Mouse (Mus musculus) liver, adult 2 months (tissue): ENCODE measurements around the gene Adora2a. TPM values are rescaled to one million over a fixed set of nuclear protein-coding genes. Genes with fewer than 3 reads are reported as not detected.
"Not testable (repeated sequence)": the region's sequence is repeated elsewhere in the genome, so short reads cannot be mapped to it uniquely, and the experiment has no call there.

Source experiments
- DNase-seq: peaks from one replicate; pipeline ENCODE4 v3.0.0-alpha.2; 2011; ENCODE audit warnings: low read depth, low spot score; ENCODE audit errors: extremely low read depth
- H3K27ac ChIP-seq: fragments of 200-500 bp; replicated peaks from 2 replicates; pipeline ENCODE4 v1.5.1; 2012; ENCODE audit warnings: low read depth, mild to moderate bottlenecking, control low read depth, inconsistent platforms, low read length; ENCODE audit not compliant: insufficient read depth
- H3K27me3 ChIP-seq: fragments of 200-500 bp; 2 replicates; pipeline ENCODE4 v1.6.1; 2012; ENCODE audit warnings: mild to moderate bottlenecking, moderate library complexity, low read length, inconsistent platforms; ENCODE audit not compliant: control insufficient read depth, insufficient read depth
- H3K36me3 ChIP-seq: fragments of 200-500 bp; 2 replicates; pipeline ENCODE4 v1.6.1; 2012; ENCODE audit warnings: low read length, inconsistent platforms; ENCODE audit not compliant: control insufficient read depth, insufficient read depth
- H3K4me1 ChIP-seq: fragments of 200-500 bp; 2 replicates; pipeline ENCODE4 v1.6.1; 2011; ENCODE audit warnings: low read length; ENCODE audit not compliant: control insufficient read depth, insufficient read depth
- H3K4me3 ChIP-seq: fragments of 200-500 bp; 2 replicates; pipeline ENCODE4 v1.5.1; 2011; ENCODE audit warnings: low read depth, mild to moderate bottlenecking, control low read depth, low read length, moderate library complexity; ENCODE audit not compliant: insufficient read depth
- H3K79me2 ChIP-seq: fragments of 200-500 bp; 2 replicates; pipeline ENCODE4 v1.6.1; 2012; ENCODE audit warnings: inconsistent platforms, mild to moderate bottlenecking, low read length, moderate library complexity; ENCODE audit not compliant: control insufficient read depth, insufficient read depth
- H3K9ac ChIP-seq: fragments of 200-500 bp; 2 replicates; pipeline ENCODE4 v1.6.1; 2012; ENCODE audit warnings: low read depth, mild to moderate bottlenecking, control low read depth, inconsistent platforms, low read length
- CTCF ChIP-seq: fragments of 200-500 bp; IDR thresholded peaks from 2 replicates; pipeline ENCODE4 v1.5.1; 2011; ENCODE audit warnings: low read depth, low read length, control low read depth
- POLR2A ChIP-seq: fragments of 200-500 bp; IDR thresholded peaks from 2 replicates; pipeline ENCODE4 v1.6.1; 2011; ENCODE audit warnings: low read length, control low read depth; ENCODE audit not compliant: insufficient read depth; ENCODE audit errors: extremely low read depth
- WGBS: fragments of 180-500 bp; shearing (Covaris S2); methylation state at CpG from one replicate; pipeline ENCODE4 v1.1.7; 2018; 5-methylcytosine and 5-hydroxymethylcytosine counted together
- polyA plus RNA-seq: library from polyadenylated mRNA; depleted of rRNA; stranded (reverse); fragments of >200 nt; gene quantifications from 2 replicates; pipeline ENCODE4 v1.2.3, GENCODE M21; 2012
- total RNA-seq: library from RNA; depleted of rRNA; stranded (reverse); fragments of >200 nt; gene quantifications from 2 replicates; pipeline ENCODE4 v1.2.3, GENCODE M21; 2014

Gene Adora2a
- total and polyA plus RNA-seq, 2 experiments: 0.65 to 2.6 TPM

DNA sequence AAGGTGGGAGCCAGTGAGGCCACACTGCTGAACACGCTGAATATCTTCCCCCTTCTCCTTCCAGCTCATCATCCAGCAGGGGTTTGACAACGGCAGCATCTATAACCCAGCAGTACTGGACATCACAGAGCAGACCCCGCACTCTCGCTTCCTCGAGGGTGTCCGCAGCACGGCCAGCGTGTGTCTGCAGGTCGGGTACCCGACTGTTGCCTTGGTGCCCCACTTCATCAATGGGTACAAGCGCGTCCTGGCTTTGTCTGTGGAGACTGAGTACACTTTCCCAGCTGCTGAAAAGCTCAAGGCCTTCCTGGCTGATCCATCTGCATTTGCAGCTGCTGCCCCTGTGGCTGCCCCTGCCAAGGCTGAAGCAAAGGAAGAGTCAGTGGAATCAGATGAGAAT lies 35.9 kb downstream of the Adora2a start:
- DNase-seq: no peak
- WGBS: 96% methylated on average over 12 of the region's 12 CpGs
- Histone ChIP-seq H3K9ac (no peak overlapping the region), H3K4me3 (no peak overlapping the region), H3K27me3 (no peaks in the 10 kb centered on the region), H3K79me2 (no peaks in the 10 kb centered on the region), H3K4me1 (no peaks in the 10 kb centered on the region), H3K27ac (no peak overlapping the region), H3K36me3 (no peaks in the 10 kb centered on the region)
- TF ChIP-seq CTCF: no peak
- no peak for TF ChIP-seq POLR2A

DNA sequence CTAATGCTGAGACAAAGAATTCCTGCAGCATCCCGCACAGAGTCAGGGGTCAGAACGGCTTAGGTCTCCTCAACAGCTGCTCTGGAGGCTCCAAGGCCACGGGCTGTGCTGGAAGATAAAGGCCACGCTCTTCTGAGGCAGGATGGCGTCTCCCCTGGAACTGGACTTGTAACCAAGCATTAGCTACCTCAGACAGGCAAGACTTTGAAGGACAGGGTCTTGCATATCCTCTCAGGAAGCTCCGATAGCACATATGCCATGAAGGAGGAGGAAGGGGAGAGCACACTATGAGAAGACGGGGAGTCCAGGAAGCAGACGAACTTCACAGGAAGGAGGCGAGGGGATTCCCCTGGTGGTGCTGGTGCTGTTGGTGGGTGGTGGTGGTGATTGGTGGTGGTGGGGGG lies 37.2 kb downstream of the Adora2a start:
- H3K27ac ChIP-seq, H3K4me3 ChIP-seq, H3K79me2 ChIP-seq, H3K9ac ChIP-seq, H3K27me3 ChIP-seq, DNase-seq, H3K36me3 ChIP-seq, H3K4me1 ChIP-seq: not testable (repeated sequence)
- WGBS: 65% methylated on average over 8 of the region's 9 CpGs

- H3K4me3 ChIP-seq: no peak overlapping the region
- 37% methylated on average over 4 of the region's 4 CpGs for WGBS
These were observed 38.7 kb downstream of the Adora2a start for GRCm38 (mm10) chr10:75355341-75355740.

GRCm38 (mm10) chr10:75364214-75364690 lies 47.6 kb downstream of the Adora2a start:
- H3K4me1 ChIP-seq, H3K4me3 ChIP-seq, H3K79me2 ChIP-seq, H3K9ac ChIP-seq, H3K36me3 ChIP-seq, H3K27me3 ChIP-seq, H3K27ac ChIP-seq: not testable (repeated sequence)
- WGBS: 68% methylated on average over 1 of the region's 1 CpGs
- DNase-seq: peak; percentile 35

More at GRCm38 (mm10) chr10:75355341-75355740, 38.7 kb downstream of the Adora2a start:
- Histone ChIP-seq H3K36me3 (no peaks in the 10 kb centered on the region), H3K4me1 (no peaks in the 10 kb centered on the region), H3K27ac (no peak overlapping the region), H3K79me2 (no peaks in the 10 kb centered on the region), H3K27me3 (no peaks in the 10 kb centered on the region), H3K9ac (no peak overlapping the region)
- no peak for TF ChIP-seq CTCF
- no peak for TF ChIP-seq POLR2A
- DNase-seq: peak; percentile 68

GRCm38 (mm10) chr10:75364796-75365195 lies 48.1 kb downstream of the Adora2a start:
- H3K79me2 ChIP-seq: no peaks in the 10 kb centered on the region
- H3K27ac ChIP-seq: 0 out of 2 replicates have a peak overlapping the region, but pooled peaks have one; percentile 17
- no peak for DNase-seq
- WGBS: 75% methylated on average over 9 of the region's 9 CpGs
- TF ChIP-seq CTCF (no peak), POLR2A (no peak)
- H3K4me1 ChIP-seq: peaks cover 2% of the 10 kb centered on the region; the same call in 1 of the 2 replicates
- no peaks in the 10 kb centered on the region for H3K36me3 ChIP-seq
- no peaks in the 10 kb centered on the region for H3K27me3 ChIP-seq
- H3K4me3 ChIP-seq: no peak overlapping the region
- H3K9ac ChIP-seq: no peak overlapping the region

DNA sequence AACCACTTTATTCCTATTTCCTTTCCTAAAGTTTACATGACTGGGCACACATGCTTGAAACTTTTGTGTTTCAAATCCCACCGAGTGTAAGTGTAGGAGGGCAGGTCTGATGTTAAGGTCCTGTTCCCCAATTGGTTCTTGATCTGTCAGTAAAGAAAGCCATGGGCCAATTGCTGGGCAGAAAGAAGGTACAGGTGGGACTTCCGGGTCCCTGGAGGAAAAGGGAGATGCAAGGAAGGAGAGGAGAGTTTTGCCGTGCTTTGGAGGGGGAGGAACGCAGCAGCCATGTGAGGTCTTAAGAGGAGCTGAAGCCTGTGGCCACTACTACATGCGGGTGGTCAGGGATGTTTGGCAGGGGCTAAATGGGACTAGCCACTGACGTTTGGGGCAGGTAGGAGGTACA lies 48.6 kb downstream of the Adora2a start:
- peak overlapping the region; percentile 36; the same call in 1 of the 2 replicates for H3K4me3 ChIP-seq
- peak; percentile 37 for DNase-seq
- H3K36me3 ChIP-seq: no peaks in the 10 kb centered on the region
- no peaks in the 10 kb centered on the region for H3K27me3 ChIP-seq
- H3K79me2 ChIP-seq: no peaks in the 10 kb centered on the region
- TF ChIP-seq CTCF: no peak
- no peak for TF ChIP-seq POLR2A
- peaks cover 2% of the 10 kb centered on the region; the same call in 1 of the 2 replicates for H3K4me1 ChIP-seq
- WGBS: 52% methylated on average over 6 of the region's 6 CpGs
- no peak overlapping the region for H3K9ac ChIP-seq
- no peak overlapping the region for H3K27ac ChIP-seq

GRCm38 (mm10) chr10:75373655-75374351 lies 57.1 kb downstream of the Adora2a start:
- H3K27me3 ChIP-seq, H3K79me2 ChIP-seq, DNase-seq, H3K36me3 ChIP-seq, H3K4me3 ChIP-seq, H3K4me1 ChIP-seq, H3K9ac ChIP-seq: not testable (repeated sequence)
- 0 out of 2 replicates have a peak overlapping the region, but pooled peaks have one; percentile 39 for H3K27ac ChIP-seq
- WGBS: 61% methylated on average over 15 of the region's 19 CpGs
